Mouse (Mus musculus) brain, embryonic 14.5 days (tissue): Measurements from ENCODE around the gene Rab3il1.

Source experiments
- CTCF ChIP-seq: fragments of 200-500 bp; IDR thresholded peaks from 2 replicates; pipeline ENCODE4 v1.5.1; 2012; ENCODE audit warnings: inconsistent platforms, mild to moderate bottlenecking, moderate library complexity, borderline replicate concordance; ENCODE audit not compliant: insufficient read depth, insufficient read length; ENCODE audit errors: extremely low read depth
- POLR2A ChIP-seq: fragments of 200-500 bp; IDR thresholded peaks from 2 replicates; pipeline ENCODE4 v1.6.1; 2012; ENCODE audit warnings: mild to moderate bottlenecking, inconsistent platforms, borderline replicate concordance; ENCODE audit not compliant: poor library complexity, insufficient read depth, insufficient read length, severe bottlenecking; ENCODE audit errors: extremely low read depth

DNA sequence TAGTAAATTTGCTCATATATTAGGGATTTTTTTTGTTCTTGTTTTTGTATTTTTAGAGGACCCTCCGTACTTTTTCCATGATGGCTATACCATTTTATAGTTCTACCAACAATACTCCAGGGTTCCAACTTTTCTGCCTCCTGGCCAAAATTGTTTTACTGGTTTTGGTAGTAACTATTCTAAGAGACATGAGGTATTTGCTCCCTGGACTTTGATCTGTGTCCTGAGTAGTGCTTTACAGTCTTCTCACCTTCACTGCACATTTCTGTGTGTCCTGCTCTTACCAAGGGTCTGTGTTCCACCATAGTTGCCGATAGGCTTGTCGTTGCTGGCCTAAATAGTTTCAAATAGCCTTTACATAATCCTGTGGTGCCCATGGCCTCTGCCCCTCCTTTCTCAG is 36.9 kb downstream of the Rab3il1 start:
- TF ChIP-seq CTCF (no peak), POLR2A (no peak)
